Mouse (Mus musculus) lung, adult 2 months (tissue): Measurements from ENCODE around the gene 2410015M20Rik.
A peak's percentile ranks its signal among the peaks of the same experiment; 100 is the strongest.

Experiments used
- CTCF ChIP-seq: fragments of 200-500 bp; IDR thresholded peaks from 2 replicates; pipeline ENCODE4 v1.5.1; 2011; ENCODE audit warnings: mild to moderate bottlenecking, low read length, control low read depth; ENCODE audit not compliant: insufficient read depth
- POLR2A ChIP-seq: fragments of 200-500 bp; IDR thresholded peaks from 2 replicates; pipeline ENCODE4 v1.6.1; 2011; ENCODE audit warnings: low read depth, mild to moderate bottlenecking, control low read depth, low read length, borderline replicate concordance; ENCODE audit errors: extremely low read depth

GRCm38 (mm10) chr17:56558448-56558847 is 51.1 kb downstream of the 2410015M20Rik start:
- peak; percentile 75 for TF ChIP-seq CTCF
- TF ChIP-seq POLR2A = no peak
